ENCODE assay signal across 8 mouse cellular contexts in the genomic region with DNA sequence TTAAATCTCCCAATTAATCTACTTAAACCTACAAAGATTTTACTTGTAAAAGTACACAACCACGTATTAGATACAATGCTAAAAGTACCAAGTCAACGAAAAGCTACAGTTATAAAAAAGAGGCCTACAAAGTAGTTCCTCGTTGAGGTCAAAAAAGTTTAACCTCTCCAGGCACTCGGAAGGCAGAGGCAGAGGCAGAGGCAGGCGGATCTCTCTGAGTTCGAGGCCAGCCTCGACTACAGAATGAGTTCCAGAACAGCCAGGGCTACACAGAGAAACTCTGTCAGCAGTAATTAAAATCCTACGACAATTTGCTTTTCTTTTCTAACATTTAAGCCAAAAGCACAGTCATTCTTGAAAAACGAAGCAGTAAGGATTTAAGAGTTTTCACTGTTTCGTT. TPM values are rescaled to one million over a fixed set of nuclear protein-coding genes. Genes with fewer than 3 reads are reported as not detected.
DNase-seq lines count a peak whose midpoint lies in the region; ATAC-seq lines count a peak whose summit lies in the region.

No protein-coding gene starts in this region.

- no peaks in the 10 kb centered on the region for H3K9me3 ChIP-seq in heart, embryonic 14.5 days (ENCODE audit: control insufficient read depth, low read length)
- H3K9me3 ChIP-seq in hindbrain, embryonic 15.5 days: no peaks in the 10 kb centered on the region
- no peaks in the 10 kb centered on the region for H3K9me3 ChIP-seq in midbrain, embryonic 15.5 days

- 0 out of 4 replicates have a peak overlapping the region, but pooled peaks of 1 of the 2 experiments have one; percentile 97 for H3K27ac ChIP-seq in heart, embryonic 14.5 days (replicated peaks in 1 of 2; ENCODE audit: control insufficient read depth in 1 of 2, insufficient read depth in 1 of 2, low read depth in 2 of 2, low read length in 2 of 2)
- peak overlapping the region; percentile 98 for H3K27ac ChIP-seq in hindbrain, embryonic 15.5 days (replicated peaks)
- H3K27ac ChIP-seq in midbrain, embryonic 15.5 days: no peak overlapping the region

- intact Hi-C loops in heart, postnatal 14 days (cut with DNase I): no loop called here
- intact Hi-C loops in left cerebral cortex, postnatal 36 days (cut with DNase I): loop anchor here (5.0 kb wide), 1 partner anchor 57 kb away; no protein-coding TSS in a partner anchor
- intact Hi-C loops in gastrocnemius, postnatal 36 days (cut with DNase I): loop anchor here (5.0 kb wide), 1 partner anchor 57 kb away; no protein-coding TSS in a partner anchor

- peak overlapping the region; percentile 43 to 95 for H3K4me3 ChIP-seq in heart, embryonic 14.5 days (ENCODE audit: control insufficient read depth in 1 of 2, insufficient read depth in 1 of 2, low read depth in 1 of 2, low read length in 2 of 2)
- peak overlapping the region; percentile 99 for H3K4me3 ChIP-seq in hindbrain, embryonic 15.5 days
- H3K4me3 ChIP-seq in midbrain, embryonic 15.5 days: peak overlapping the region; percentile 99

- WGBS in heart, embryonic 14.5 days: 23% methylated on average over 10 of the region's 10 CpGs
- 20% methylated on average over 10 of the region's 10 CpGs for WGBS in hindbrain, embryonic 15.5 days
- WGBS in midbrain, embryonic 15.5 days: 23% methylated on average over 10 of the region's 10 CpGs

- ATAC-seq in heart, embryonic 14.5 days (ENCODE audit: insufficient number of reproducible peaks, insufficient read depth, low FRiP score, low read depth): no peak
- ATAC-seq in hindbrain, embryonic 15.5 days (ENCODE audit: low FRiP score, low read depth): no peak
- ATAC-seq in midbrain, embryonic 15.5 days (replicated peaks): no peak
- ATAC-seq in granulocyte monocyte progenitor cell, adult 5-6 weeks (replicated peaks; ENCODE audit: poor library complexity, severe bottlenecking): no peak

- no peaks in the 10 kb centered on the region for H3K36me3 ChIP-seq in heart, embryonic 14.5 days (ENCODE audit: control insufficient read depth, insufficient read depth, low read length)
- no peaks in the 10 kb centered on the region for H3K36me3 ChIP-seq in hindbrain, embryonic 15.5 days
- no peaks in the 10 kb centered on the region for H3K36me3 ChIP-seq in midbrain, embryonic 15.5 days (replicated peaks)

- no peak for DNase-seq in heart, postnatal 14 days
- peak; percentile 23 for DNase-seq in MEL-GATA-1-ER (ENCODE audit: extremely low read depth, low read depth)
- no peak for DNase-seq in left cerebral cortex, postnatal 36 days (ENCODE audit: low spot score in 2 of 2)
- no peak for DNase-seq in gastrocnemius, postnatal 36 days

- H3K27me3 ChIP-seq in heart, embryonic 14.5 days (ENCODE audit: control insufficient read depth, insufficient read depth, low read length): no peaks in the 10 kb centered on the region
- no peaks in the 10 kb centered on the region for H3K27me3 ChIP-seq in hindbrain, embryonic 15.5 days
- H3K27me3 ChIP-seq in midbrain, embryonic 15.5 days (replicated peaks): no peaks in the 10 kb centered on the region

- peak overlapping the region; percentile 71 for H3K4me2 ChIP-seq in heart, embryonic 14.5 days (ENCODE audit: low read length)
- peak overlapping the region; percentile 80 for H3K4me2 ChIP-seq in hindbrain, embryonic 15.5 days
- peak overlapping the region; percentile 67 for H3K4me2 ChIP-seq in midbrain, embryonic 15.5 days

- peaks cover 2 to 13% of the 10 kb centered on the region in 2 experiments for H3K4me1 ChIP-seq in heart, embryonic 14.5 days (ENCODE audit: control insufficient read depth in 2 of 2, insufficient read depth in 2 of 2, low read length in 2 of 2)
- H3K4me1 ChIP-seq in hindbrain, embryonic 15.5 days (replicated peaks): peaks cover 21% of the 10 kb centered on the region
- H3K4me1 ChIP-seq in midbrain, embryonic 15.5 days: peaks cover 25% of the 10 kb centered on the region

- H3K9ac ChIP-seq in heart, embryonic 14.5 days (ENCODE audit: low read length): peak overlapping the region; percentile 100
- peak overlapping the region; percentile 99; the same call in 1 of the 2 replicates for H3K9ac ChIP-seq in hindbrain, embryonic 15.5 days
- H3K9ac ChIP-seq in midbrain, embryonic 15.5 days: peak overlapping the region; percentile 99; the same call in 1 of the 2 replicates

RNA-seq across cellular contexts. Expression of a gene that starts 4.7 kb away (rescaled TPM):
- 93.0 and 101 TPM in 2 replicates for polyA plus RNA-seq in heart, embryonic 14.5 days (2014; fragmentation: Nextera tagmentation; extraction: Ambion mirVana)
- total RNA-seq in heart, postnatal 14 days (2021): 10 to 100 TPM; 43.6 to 43.8 TPM
- 123 and 126 TPM in 2 replicates for polyA plus RNA-seq in hindbrain, embryonic 15.5 days (2015; fragmentation: Nextera tagmentation; extraction: Ambion mirVana)
- 148 and 154 TPM in 2 replicates for polyA plus RNA-seq in midbrain, embryonic 15.5 days (2015; fragmentation: Nextera tagmentation; extraction: Ambion mirVana)
- total RNA-seq in left cerebral cortex, postnatal 36 days (2021): 100 to 1,000 TPM in 1 of 2 experiments, 10 to 100 TPM in 1; 94.5 to 120 TPM
- total RNA-seq in gastrocnemius, postnatal 36 days (2021): 10 to 100 TPM; 18.9 to 20.3 TPM
- total RNA-seq in granulocyte monocyte progenitor cell, adult 5-6 weeks (2014; fragmentation: Nextera tagmentation): 94.2 and 139 TPM in 2 replicates
- 119 and 124 TPM in 2 replicates for total RNA-seq in granulocyte monocyte progenitor cell, adult 5-6 weeks (2017)
